8 mouse cellular contexts compared by ENCODE assay signal in genomic region chr9:116383411-116384101, GRCm38 (mm10).
DNase-seq lines count a peak whose midpoint lies in the region; ATAC-seq lines count a peak whose summit lies in the region.

No protein-coding gene starts in this region.

- no peaks in the 10 kb centered on the region for H3K9me3 ChIP-seq in limb, embryonic 10.5 days (replicated peaks)

- peak; percentile 20 for DNase-seq in ovary, adult 18-20 months (ENCODE audit: low spot score)
- no peak for DNase-seq in ovary, postnatal 10 days (ENCODE audit: low spot score)
- peak; percentile 85 for DNase-seq in fibroblast of lung, adult 2 months (ENCODE audit: low read depth)
- DNase-seq in limb, embryonic 10.5 days (ENCODE audit: low spot score): peak; percentile 67
- peak; percentile 45 for DNase-seq in neural tube, embryonic 10.5 days (ENCODE audit: extremely low spot score, low spot score)
- no peak for DNase-seq in left cerebral cortex, postnatal 36 days (ENCODE audit: low spot score in 2 of 2)

- peaks cover 27% of the 10 kb centered on the region for H3K4me1 ChIP-seq in limb, embryonic 10.5 days

- H3K27me3 ChIP-seq in limb, embryonic 10.5 days (ENCODE audit: low read depth, poor library complexity, severe bottlenecking): no peaks in the 10 kb centered on the region

- no peaks in the 10 kb centered on the region for H3K36me3 ChIP-seq in limb, embryonic 10.5 days

- intact Hi-C loops in left cerebral cortex, postnatal 36 days (cut with DNase I): loop anchor here (5.0 kb wide), 1 partner anchor 296 kb away; no protein-coding TSS in a partner anchor

- peak overlapping the region; percentile 88 for H3K27ac ChIP-seq in limb, embryonic 10.5 days

- WGBS in limb, embryonic 10.5 days: 28% methylated on average over 18 of the region's 18 CpGs

- ATAC-seq in hematopoietic stem cell, adult 5-6 weeks (replicated peaks in 1 of 2; ENCODE audit: insufficient read depth in 1 of 2, low FRiP score in 2 of 2, low TSS enrichment in 1 of 2, low read depth in 1 of 2, poor library complexity in 2 of 2, severe bottlenecking in 2 of 2): 0 out of 4 replicates have a peak, but pooled peaks have one; percentile 0 to 15
- no peak for ATAC-seq in erythroblast, adult 5-6 weeks (replicated peaks; ENCODE audit: low FRiP score, poor library complexity, severe bottlenecking)

- peak overlapping the region; percentile 30 for H3K4me3 ChIP-seq in limb, embryonic 10.5 days

Comparison
In these comparisons a context has a peak if more than half of its experiments do, and no peak if none do; other contexts are left out.
1. DNase-seq: peak in ovary, adult 18-20 months (single experiment), fibroblast of lung, adult 2 months (single experiment), limb, embryonic 10.5 days (single experiment) and neural tube, embryonic 10.5 days (single experiment); none in ovary, postnatal 10 days (single experiment) and left cerebral cortex, postnatal 36 days (0 of 2).